Mouse (Mus musculus): Measurements from ENCODE around the gene B430306N03Rik. TPM values are rescaled to one million over a fixed set of nuclear protein-coding genes. Genes with fewer than 3 reads are reported as not detected.
"Not testable (repeated sequence)": the region's sequence is repeated elsewhere in the genome, so short reads cannot be mapped to it uniquely, and the experiment has no call there.

B430306N03Rik gene
- total RNA-seq (2021): under 1 TPM; 0.06 to 0.07 TPM
- long read RNA-seq, experiment 1: 0 reads
- long read RNA-seq, experiment 2: 0 reads

DNA sequence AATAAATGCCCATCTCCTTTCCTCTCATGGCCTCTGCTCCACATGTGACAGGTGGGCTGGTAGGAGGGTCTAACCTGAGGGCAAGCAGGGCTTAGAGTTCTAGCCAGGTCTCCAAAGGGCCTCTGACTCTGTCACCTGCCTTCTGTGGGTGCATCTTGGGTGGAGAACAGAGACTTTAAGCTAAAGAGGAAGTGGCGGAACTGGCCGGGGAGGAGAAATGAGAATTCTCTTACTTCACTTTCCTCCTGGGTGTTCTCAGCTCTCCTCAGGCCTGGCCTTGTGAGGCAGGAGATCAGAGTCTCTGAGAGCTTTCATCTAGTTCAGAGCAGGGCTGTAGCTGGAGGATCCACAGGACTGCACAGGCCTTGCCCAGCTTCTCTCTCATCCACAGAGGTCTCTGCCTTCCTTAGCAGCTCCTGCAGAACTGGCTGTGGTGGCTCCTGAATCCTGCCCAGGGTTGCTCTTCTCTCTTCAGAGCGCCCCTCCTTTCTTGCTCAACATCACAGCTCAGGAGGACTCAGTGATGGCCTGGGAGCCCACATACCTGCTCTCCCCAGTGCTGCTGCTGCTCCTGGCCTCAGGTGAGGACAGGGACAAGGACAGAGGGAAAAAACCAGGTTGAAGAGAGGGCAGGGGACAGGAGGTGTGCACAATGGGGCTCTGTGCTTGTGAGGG lies at the start of gene B430306N03Rik:
Gene B430306N03Rik, plus strand, starts transcription at position 237 of the 675 bp plus-strand sequence.
- DNase-seq; intact Hi-C loops (cut with DNase I; ENCODE audit: low total_unique reads): not testable (repeated sequence)

GRCm38 (mm10) chr17:48266610-48267304 lies 49.2 kb upstream of the B430306N03Rik start:
- DNase-seq: no peak
- intact Hi-C loops (cut with DNase I; ENCODE audit: low total_unique reads): no loop called here

GRCm38 (mm10) chr17:48267591-48267990 lies 48.4 kb upstream of the B430306N03Rik start:
- intact Hi-C loops (cut with DNase I; ENCODE audit: low total_unique reads): no loop called here
- no peak for DNase-seq

GRCm38 (mm10) chr17:48268276-48268675 lies 47.7 kb upstream of the B430306N03Rik start:
- intact Hi-C loops (cut with DNase I; ENCODE audit: low total_unique reads): no loop called here
- no peak for DNase-seq

DNA sequence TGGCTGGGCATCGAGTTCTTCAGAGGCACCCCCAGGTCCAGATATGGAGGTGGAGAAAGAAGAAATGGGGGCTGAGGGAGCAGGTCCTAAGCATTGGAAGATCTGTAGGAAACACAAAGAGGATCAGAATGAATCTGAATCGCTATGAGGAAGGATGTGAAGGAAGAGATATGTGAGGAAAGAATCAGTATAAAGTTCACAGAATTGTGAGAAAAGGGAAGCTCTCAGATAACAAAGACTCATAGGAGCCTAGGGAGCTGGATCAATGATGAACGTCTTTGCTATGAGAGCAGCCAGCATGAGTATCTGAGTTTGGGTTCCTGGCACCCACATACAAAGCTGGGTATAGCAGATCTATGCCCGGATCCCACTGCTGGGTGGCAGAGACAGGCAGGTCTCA lies 46.1 kb upstream of the B430306N03Rik start:
- intact Hi-C loops (cut with DNase I; ENCODE audit: low total_unique reads): loop anchor here (10.0 kb wide), 1 partner anchor 335 kb away; no protein-coding TSS in a partner anchor
- no peak for DNase-seq

- no peak for DNase-seq
- intact Hi-C loops (cut with DNase I; ENCODE audit: low total_unique reads): loop anchor here (10.0 kb wide), 1 partner anchor 333 kb away; no protein-coding TSS in a partner anchor
These were observed 43.8 kb upstream of the B430306N03Rik start for GRCm38 (mm10) chr17:48272158-48272557.

DNA sequence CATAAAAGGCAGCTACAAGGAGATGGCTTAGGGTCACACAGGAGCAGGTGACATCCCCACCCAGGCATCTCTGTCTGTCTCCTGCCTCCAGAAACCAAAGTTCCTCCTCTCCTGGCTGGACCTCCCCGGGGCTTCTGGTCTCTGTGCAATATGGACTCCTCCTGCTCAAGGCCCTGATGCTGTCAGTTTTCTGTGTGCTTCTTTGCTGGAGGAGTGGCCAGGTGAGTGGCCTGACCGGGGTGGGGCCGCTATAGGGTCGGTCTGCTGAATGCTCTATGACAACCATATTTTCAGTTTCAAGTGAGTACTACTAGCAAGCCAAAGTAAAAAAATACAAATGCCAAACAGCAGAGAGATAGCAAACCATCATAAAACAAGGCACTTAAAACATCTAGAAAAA lies 43.3 kb upstream of the B430306N03Rik start:
- DNase-seq: no peak
- intact Hi-C loops (cut with DNase I; ENCODE audit: low total_unique reads): loop anchor here (10.0 kb wide), 1 partner anchor 332 kb away; no protein-coding TSS in a partner anchor

DNA sequence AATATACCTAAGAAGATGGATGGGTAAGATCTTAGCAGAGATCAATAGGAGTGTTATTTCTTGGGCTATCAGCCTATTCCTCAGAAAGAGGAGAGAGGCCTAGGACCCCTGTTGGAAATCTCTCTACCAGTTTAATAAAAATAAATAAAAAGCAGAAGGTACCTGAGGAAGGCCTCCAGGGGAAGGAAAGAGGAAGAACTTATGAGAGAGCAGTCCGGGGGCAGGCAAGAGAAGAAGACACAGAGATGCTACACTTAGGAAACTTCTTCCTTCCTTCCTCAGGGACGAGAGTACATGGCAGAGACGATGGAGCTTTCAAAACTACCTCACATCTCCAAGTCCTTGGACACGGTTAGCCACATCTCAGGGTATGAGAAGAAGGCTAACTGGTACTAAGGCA lies 41.8 kb upstream of the B430306N03Rik start:
- intact Hi-C loops (cut with DNase I; ENCODE audit: low total_unique reads): loop anchor here (2.0 to 10.0 kb wide), 2 partner anchors 67 to 331 kb away; no protein-coding TSS in a partner anchor
- no peak for DNase-seq

GRCm38 (mm10) chr17:48274885-48275284 lies 41.1 kb upstream of the B430306N03Rik start:
- intact Hi-C loops (cut with DNase I; ENCODE audit: low total_unique reads): loop anchor here (2.0 to 10.0 kb wide), 2 partner anchors 66 to 330 kb away; no protein-coding TSS in a partner anchor
- peak; percentile 67 for DNase-seq

GRCm38 (mm10) chr17:48275736-48276135 lies 40.2 kb upstream of the B430306N03Rik start:
- intact Hi-C loops (cut with DNase I; ENCODE audit: low total_unique reads): loop anchor here (2.0 to 10.0 kb wide), 2 partner anchors 65 to 329 kb away; no protein-coding TSS in a partner anchor
- no peak for DNase-seq

DNA sequence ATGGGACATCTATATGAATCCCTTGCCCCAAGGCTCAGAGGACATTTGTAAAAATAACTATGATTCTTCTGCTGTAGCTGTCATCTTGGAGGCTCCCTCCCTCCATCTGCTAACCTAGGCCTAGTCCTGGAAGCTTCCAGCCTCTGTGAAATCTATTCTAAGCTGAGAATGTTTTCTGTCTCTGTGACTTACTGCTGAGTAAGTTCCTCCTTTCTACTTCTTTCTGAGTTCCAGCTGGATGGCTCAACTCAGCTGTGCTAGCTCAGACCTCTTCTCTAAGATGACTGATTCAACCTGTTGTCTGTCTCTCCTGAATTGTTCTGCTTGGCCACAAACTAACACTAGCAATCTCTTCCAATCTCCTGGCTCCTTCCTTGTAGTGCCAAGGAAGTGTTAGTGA lies 37.6 kb upstream of the B430306N03Rik start:
- DNase-seq: no peak
- intact Hi-C loops (cut with DNase I; ENCODE audit: low total_unique reads): loop anchor here (10.0 kb wide), 1 partner anchor 326 kb away; no protein-coding TSS in a partner anchor

- DNase-seq: no peak
- intact Hi-C loops (cut with DNase I; ENCODE audit: low total_unique reads): loop anchor here (10.0 kb wide), 1 partner anchor 326 kb away; no protein-coding TSS in a partner anchor
These were observed 36.9 kb upstream of the B430306N03Rik start for GRCm38 (mm10) chr17:48279002-48279401.

DNA sequence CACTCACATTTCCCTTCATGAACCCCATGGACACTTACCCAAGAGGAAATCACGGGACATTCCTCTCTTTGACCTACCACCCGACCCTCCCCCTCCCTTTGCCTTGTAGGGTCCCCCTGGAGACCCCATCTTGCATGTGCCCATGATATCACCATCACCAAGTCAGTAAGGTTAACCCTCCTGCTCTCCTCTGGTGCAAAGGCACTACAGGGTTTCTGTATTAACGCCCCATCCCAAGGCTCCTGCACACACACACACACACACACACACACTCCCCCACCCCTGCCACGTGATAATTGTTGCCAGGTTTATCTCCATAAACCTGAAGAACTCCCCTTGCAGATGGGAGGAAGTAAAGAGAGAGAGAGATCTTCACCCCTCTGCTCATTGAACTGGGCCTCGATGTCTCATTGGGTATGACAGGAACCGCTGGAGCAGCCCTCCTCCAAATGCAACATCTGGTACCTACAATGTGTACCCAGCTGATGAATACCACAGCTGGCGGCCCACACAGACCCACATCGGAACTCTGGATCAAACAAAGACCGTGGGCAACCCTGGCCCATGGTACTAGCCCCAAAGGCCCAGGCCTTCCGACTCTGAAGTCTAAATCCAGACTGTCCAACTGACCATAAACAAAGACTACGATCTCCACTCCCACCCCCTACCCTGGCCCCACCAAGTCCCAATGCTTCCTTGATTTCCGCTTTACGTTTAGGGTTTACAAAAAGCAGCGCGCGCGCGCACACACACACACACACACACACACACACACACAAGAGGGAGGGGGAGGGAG lies 34.8 kb upstream of the B430306N03Rik start:
- no peak for DNase-seq
- intact Hi-C loops (cut with DNase I; ENCODE audit: low total_unique reads): no loop called here

- no peak for DNase-seq
- intact Hi-C loops (cut with DNase I; ENCODE audit: low total_unique reads): no loop called here
These were observed 34.2 kb upstream of the B430306N03Rik start for GRCm38 (mm10) chr17:48281739-48282085.

DNA sequence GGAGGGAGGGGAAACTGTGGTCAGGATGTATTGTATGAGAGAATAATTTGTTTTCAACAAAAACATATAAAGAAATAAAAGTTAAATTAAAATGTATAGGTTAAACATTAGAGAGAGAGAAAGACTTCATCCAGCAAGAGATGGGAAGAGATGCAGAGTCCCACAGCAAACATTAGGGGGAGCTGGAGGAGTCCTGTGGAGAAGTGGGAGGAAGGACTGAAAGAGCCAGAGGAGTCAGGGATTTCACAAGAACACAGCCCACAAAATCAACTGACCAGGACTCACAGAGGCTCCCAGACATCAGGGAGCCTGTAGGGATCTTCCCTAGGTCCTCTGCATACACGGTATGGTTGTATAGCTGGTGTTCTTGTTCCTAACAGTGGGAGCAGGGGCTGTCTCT lies 29.2 kb upstream of the B430306N03Rik start:
- intact Hi-C loops (cut with DNase I; ENCODE audit: low total_unique reads): no loop called here
- DNase-seq: no peak

GRCm38 (mm10) chr17:48287276-48287675 lies 28.7 kb upstream of the B430306N03Rik start:
- DNase-seq: no peak
- intact Hi-C loops (cut with DNase I; ENCODE audit: low total_unique reads): no loop called here

DNA sequence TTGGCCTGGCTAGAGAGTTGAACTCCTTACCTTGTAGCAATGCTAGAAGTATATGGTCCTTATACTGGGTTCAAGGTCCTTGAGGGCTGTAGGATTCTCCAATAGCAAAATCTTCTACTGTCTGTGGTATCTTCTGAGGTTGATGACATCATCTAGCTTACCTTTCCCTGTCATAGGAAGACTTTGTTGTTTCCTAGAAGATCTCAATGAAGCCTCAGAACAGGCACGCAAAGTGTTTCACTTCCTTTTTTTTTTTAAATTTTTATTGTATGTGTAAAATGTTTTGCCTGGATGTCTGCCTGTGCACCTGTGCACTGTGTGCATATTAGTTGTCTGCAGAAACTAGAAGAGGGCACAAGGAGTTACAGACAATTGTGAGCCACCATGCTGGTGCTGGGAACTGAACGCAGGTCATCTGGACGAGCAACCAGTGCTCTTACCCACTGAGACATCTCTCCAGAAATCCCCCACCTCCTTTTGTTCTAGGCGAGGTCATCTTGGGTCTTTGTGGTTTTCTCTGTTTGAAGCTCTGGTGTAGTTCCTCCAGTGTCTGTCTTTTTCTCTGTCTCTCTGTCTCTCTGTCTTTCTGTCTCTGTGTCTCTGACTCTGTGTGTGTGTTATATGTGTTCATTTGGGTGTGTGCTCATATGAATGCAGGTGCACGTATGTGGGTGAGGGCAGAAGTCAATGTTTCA lies 22.3 kb upstream of the B430306N03Rik start:
- DNase-seq: no peak
- intact Hi-C loops (cut with DNase I; ENCODE audit: low total_unique reads): no loop called here

GRCm38 (mm10) chr17:48299203-48299602 lies 16.7 kb upstream of the B430306N03Rik start, which contains the start of gene Treml2:
Gene Treml2 (plus strand): TSS chr17:48299498.
- intact Hi-C loops (cut with DNase I; ENCODE audit: low total_unique reads): no loop called here
- no peak for DNase-seq

GRCm38 (mm10) chr17:48299756-48300155 lies 16.2 kb upstream of the B430306N03Rik start:
- DNase-seq: no peak
- intact Hi-C loops (cut with DNase I; ENCODE audit: low total_unique reads): no loop called here

Data from gastrocnemius, postnatal 14 days (tissue).